Mouse (Mus musculus) kidney, adult 9 months (tissue): ENCODE data around the gene Rsph1.

Source experiments
- DNase-seq: peaks from one replicate; pipeline ENCODE4 v3.0.0; 2022

Gene Rsph1

GRCm38 (mm10) chr17:31253951-31254350, 23.2 kb downstream of the Rsph1 start:
- DNase-seq = no peak

GRCm38 (mm10) chr17:31247144-31247543, 30.0 kb downstream of the Rsph1 start:
- no peak for DNase-seq

- no peak for DNase-seq
These were observed 31.9 kb downstream of the Rsph1 start for GRCm38 (mm10) chr17:31245321-31245720.

- DNase-seq = no peak
These were observed 34.4 kb downstream of the Rsph1 start for GRCm38 (mm10) chr17:31242764-31243163.

- no peak for DNase-seq
These were observed 36.0 kb downstream of the Rsph1 start for GRCm38 (mm10) chr17:31241156-31241555.

GRCm38 (mm10) chr17:31238234-31239020, 38.8 kb downstream of the Rsph1 start:
- no peak for DNase-seq

- no peak for DNase-seq
These were observed 41.3 kb downstream of the Rsph1 start for GRCm38 (mm10) chr17:31235915-31236314.

GRCm38 (mm10) chr17:31232251-31233010, 44.8 kb downstream of the Rsph1 start:
- DNase-seq = no peak

GRCm38 (mm10) chr17:31231780-31232179, 45.4 kb downstream of the Rsph1 start:
- DNase-seq = no peak

- DNase-seq = no peak
These were observed 50.3 kb downstream of the Rsph1 start for GRCm38 (mm10) chr17:31226931-31227330.

GRCm38 (mm10) chr17:31226368-31226767, 50.8 kb downstream of the Rsph1 start:
- no peak for DNase-seq

GRCm38 (mm10) chr17:31224591-31224990, 52.6 kb downstream of the Rsph1 start:
- DNase-seq = no peak

- no peak for DNase-seq
These were observed 53.3 kb downstream of the Rsph1 start for GRCm38 (mm10) chr17:31223835-31224234.

- no peak for DNase-seq
These were observed 54.3 kb downstream of the Rsph1 start for GRCm38 (mm10) chr17:31222810-31223310.

GRCm38 (mm10) chr17:31216068-31216955, 60.9 kb downstream of the Rsph1 start:
- peak; percentile 19 for DNase-seq

GRCm38 (mm10) chr17:31211881-31212280, 65.3 kb downstream of the Rsph1 start:
- no peak for DNase-seq

- DNase-seq = no peak
These were observed 66.9 kb downstream of the Rsph1 start for GRCm38 (mm10) chr17:31210299-31210698.

- no peak for DNase-seq
These were observed 67.7 kb downstream of the Rsph1 start for GRCm38 (mm10) chr17:31209376-31209930.

- DNase-seq = no peak
These were observed 68.5 kb downstream of the Rsph1 start for GRCm38 (mm10) chr17:31208654-31209053.

- no peak for DNase-seq
These were observed 69.3 kb downstream of the Rsph1 start, which contains the start of gene Ubash3a for GRCm38 (mm10) chr17:31207771-31208334. TSS of gene Ubash3a (plus strand) at chr17:31207873.
